Mouse (Mus musculus) liver, postnatal 0 days (tissue): ENCODE data around the gene Efcab3.

Experiments used
- CTCF ChIP-seq: sonication (generic); IDR thresholded peaks from 2 replicates; pipeline ENCODE4 v1.5.1; 2016; ENCODE audit warnings: antibody characterized with exemption, low read depth
- EP300 ChIP-seq: IDR thresholded peaks from 2 replicates; pipeline ENCODE4 v1.6.1; 2016; ENCODE audit warnings: antibody characterized with exemption, low read depth, mild to moderate bottlenecking

DNA sequence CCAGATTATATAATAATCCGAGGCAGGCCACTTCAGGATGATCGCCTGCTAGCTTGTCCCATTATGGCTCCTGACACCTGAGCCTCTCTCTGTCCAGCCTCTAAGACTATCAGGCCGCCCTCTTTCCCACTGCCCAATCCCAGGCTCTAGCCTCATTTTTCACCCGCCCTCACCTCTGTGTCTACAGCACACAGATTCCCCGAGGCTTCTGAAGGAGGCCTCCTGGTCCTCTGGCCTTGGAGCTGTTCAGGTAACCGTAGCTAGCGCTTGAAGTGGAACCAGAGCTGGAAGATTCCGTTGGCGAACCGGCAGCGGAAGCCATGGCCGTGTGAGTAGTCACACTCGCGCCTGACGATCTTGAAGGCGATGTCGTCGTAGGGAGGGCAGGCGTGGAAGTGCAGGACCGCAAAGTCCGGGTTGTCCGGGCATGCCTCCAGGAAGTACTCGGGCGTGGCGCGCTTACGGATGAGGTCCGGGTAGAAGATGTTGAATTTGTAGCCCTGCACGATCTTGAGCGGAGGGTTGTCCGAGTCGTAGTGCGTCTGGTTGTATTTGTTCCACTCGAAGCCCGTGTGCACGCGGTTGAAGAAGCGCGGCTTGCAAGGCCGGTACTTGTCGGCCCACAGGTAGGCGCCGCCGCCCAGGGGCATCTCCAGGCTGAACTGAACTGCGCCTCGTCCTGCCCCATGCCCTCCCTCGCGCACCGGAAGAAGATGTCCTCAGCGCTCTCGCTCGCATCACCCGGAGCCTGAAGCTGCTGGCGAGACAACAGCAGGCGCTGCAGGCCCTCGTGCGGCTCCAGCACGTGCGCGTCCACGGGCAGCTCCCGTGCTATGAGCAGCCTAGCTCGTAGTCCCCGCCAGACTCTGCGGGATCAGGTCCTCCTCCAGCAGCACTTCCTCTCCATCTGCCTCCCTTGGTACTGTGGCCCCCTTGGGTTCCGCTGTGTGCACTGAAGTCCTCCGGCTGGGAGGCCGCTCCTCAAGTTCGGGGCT is 101.4 kb downstream of the Efcab3 start:
- TF ChIP-seq CTCF, result no peak
- no peak for TF ChIP-seq EP300
